Mouse (Mus musculus) kidney, adult 2 months (tissue): Measurements from ENCODE around the gene Il34. TPM values are rescaled to one million over a fixed set of nuclear protein-coding genes. Genes with fewer than 3 reads are reported as not detected.

Experiments used
- DNase-seq: peaks from one replicate; pipeline ENCODE4 v3.0.0; 2021
- H3K27ac ChIP-seq: fragments of 200-500 bp; 2 replicates; pipeline ENCODE4 v1.5.1; 2012; ENCODE audit warnings: low read depth, low read length, control low read depth, inconsistent platforms; ENCODE audit not compliant: insufficient read depth
- H3K27me3 ChIP-seq: fragments of 200-500 bp; replicated peaks from 2 replicates; pipeline ENCODE4 v1.6.1; 2012; ENCODE audit warnings: mild to moderate bottlenecking, moderate library complexity, low read length, inconsistent platforms; ENCODE audit not compliant: control insufficient read depth, insufficient read depth
- H3K36me3 ChIP-seq: fragments of 200-500 bp; 2 replicates; pipeline ENCODE4 v1.6.1; 2012; ENCODE audit warnings: mild to moderate bottlenecking, moderate library complexity, low read length, inconsistent platforms; ENCODE audit not compliant: control insufficient read depth, insufficient read depth
- H3K4me1 ChIP-seq: fragments of 200-500 bp; 2 replicates; pipeline ENCODE4 v1.6.1; 2011; ENCODE audit warnings: low read length; ENCODE audit not compliant: control insufficient read depth, insufficient read depth
- H3K4me3 ChIP-seq: fragments of 200-500 bp; 2 replicates; pipeline ENCODE4 v1.5.1; 2011; ENCODE audit warnings: mild to moderate bottlenecking, low read depth, low read length, control low read depth; ENCODE audit not compliant: insufficient read depth
- CTCF ChIP-seq: fragments of 200-500 bp; conservative IDR thresholded peaks from 2 replicates; pipeline ENCODE4 v1.5.1; 2011; ENCODE audit warnings: low read depth, mild to moderate bottlenecking, control low read depth, low read length, moderate library complexity, mixed read lengths; ENCODE audit not compliant: insufficient read depth, insufficient read length
- POLR2A ChIP-seq: fragments of 200-500 bp; IDR thresholded peaks from one replicate; pipeline ENCODE4 v1.6.1; 2011; ENCODE audit warnings: low read depth, low read length, control low read depth
- WGBS: fragments of 180-500 bp; shearing (Covaris S2); methylation state at CpG from one replicate; pipeline ENCODE4 v1.1.7; 2018; 5-methylcytosine and 5-hydroxymethylcytosine counted together
- polyA plus RNA-seq: library from polyadenylated mRNA; depleted of rRNA; stranded (reverse); fragments of >200 nt; gene quantifications from 2 replicates; pipeline ENCODE4 v1.2.3, GENCODE M21; 2012

Gene Il34
- polyA plus RNA-seq, 1 experiment: 21.8 TPM

- no peak overlapping the region for H3K4me3 ChIP-seq
- TF ChIP-seq POLR2A (no peak), CTCF (no peak)
- 23% methylated on average over 13 of the region's 13 CpGs for WGBS
- no peak overlapping the region for H3K27ac ChIP-seq
- no peaks in the 10 kb centered on the region for H3K4me1 ChIP-seq
- H3K27me3 ChIP-seq: no peaks in the 10 kb centered on the region
- DNase-seq: no peak
- H3K36me3 ChIP-seq: no peaks in the 10 kb centered on the region
Measured at GRCm38 (mm10) chr8:110750269-110750668, 55.5 kb downstream of the Il34 start.

DNA sequence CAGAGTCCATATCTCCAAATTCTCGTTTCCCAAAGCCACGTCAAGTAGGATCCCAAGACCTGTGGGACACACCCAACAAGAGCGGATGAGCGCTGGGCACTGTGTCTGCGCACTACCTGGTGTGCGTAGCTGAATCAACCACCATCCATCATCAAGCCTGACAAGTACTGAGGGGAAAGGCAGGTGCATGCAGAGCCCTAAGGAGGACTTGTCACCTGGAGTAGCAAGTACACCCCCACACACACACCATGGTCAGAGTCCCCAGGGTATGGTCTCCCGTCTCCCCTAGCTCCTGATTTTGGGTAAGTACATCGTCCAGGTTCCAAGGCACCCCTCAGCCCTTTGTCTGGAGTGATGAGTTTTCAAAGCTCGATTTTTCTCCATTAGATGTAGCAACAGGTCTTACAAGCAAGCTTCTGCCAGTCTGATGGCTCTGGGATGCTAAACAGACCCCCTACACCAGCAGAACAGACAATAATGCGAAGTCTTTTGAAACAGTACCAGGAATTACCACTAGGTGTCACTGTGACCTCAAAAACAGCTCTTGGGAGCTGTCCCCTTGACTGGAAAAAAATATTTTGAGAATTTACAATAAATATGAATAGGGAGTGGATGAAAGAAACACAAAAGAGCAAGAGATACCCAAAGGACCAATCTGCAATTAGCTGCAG lies 56.1 kb downstream of the Il34 start:
- TF ChIP-seq POLR2A: no peak
- peak; percentile 27 for TF ChIP-seq CTCF
- no peak overlapping the region for H3K27ac ChIP-seq
- H3K36me3 ChIP-seq: no peaks in the 10 kb centered on the region
- 60% methylated on average over 10 of the region's 10 CpGs for WGBS
- no peaks in the 10 kb centered on the region for H3K27me3 ChIP-seq
- H3K4me3 ChIP-seq: no peak overlapping the region
- DNase-seq: peak; percentile 59
- no peaks in the 10 kb centered on the region for H3K4me1 ChIP-seq

DNA sequence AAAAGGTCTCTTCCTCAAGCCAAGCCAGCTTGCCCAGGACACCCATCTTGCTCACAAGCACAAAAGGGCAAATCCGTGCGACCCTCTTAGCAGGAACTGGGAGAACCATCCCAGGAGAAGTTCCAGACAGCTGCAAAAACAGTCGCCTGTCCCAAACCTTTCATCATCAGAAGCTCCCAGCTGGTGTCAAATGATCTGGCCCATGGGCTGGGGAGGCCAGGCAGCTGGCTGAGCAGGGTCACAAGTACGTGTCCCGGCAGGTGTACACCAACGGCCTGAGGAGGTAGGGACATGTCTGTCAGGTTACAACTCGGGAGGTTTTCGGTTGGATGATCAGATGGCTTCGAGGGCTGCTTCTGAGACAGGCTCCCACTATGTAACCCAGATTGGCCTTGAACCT lies 59.1 kb downstream of the Il34 start:
- no peak for DNase-seq
- 50% methylated on average over 9 of the region's 9 CpGs for WGBS
- Histone ChIP-seq H3K4me3 (no peak overlapping the region), H3K36me3 (no peaks in the 10 kb centered on the region), H3K27ac (no peak overlapping the region), H3K27me3 (no peaks in the 10 kb centered on the region), H3K4me1 (no peaks in the 10 kb centered on the region)
- TF ChIP-seq CTCF (no peak), POLR2A (no peak)

GRCm38 (mm10) chr8:110745162-110745561 lies 60.6 kb downstream of the Il34 start:
- Histone ChIP-seq H3K27ac (no peak overlapping the region), H3K36me3 (no peaks in the 10 kb centered on the region), H3K4me1 (no peaks in the 10 kb centered on the region), H3K27me3 (no peaks in the 10 kb centered on the region), H3K4me3 (no peak overlapping the region)
- DNase-seq: no peak
- 94% methylated on average over 10 of the region's 10 CpGs for WGBS
- no peak for TF ChIP-seq CTCF
- no peak for TF ChIP-seq POLR2A

DNA sequence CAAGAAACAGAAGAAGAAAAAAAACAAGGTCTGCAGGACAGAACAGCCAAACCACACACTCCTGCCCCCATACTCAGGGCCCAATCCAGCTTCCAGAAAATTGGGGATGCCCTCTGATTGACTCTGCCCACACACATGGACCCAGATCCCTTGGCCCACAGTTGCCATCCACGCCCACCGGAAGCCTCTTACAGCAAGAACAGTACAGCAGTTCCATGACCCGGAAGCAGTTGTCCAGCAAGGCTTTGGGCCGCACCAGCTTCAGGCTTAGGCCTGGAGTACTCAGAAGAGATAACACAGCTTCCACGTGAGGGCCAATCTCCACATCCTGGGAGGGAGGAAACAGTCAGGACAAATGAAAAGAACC lies 63.3 kb downstream of the Il34 start:
- Histone ChIP-seq H3K4me1 (no peaks in the 10 kb centered on the region), H3K36me3 (no peaks in the 10 kb centered on the region), H3K27ac (no peak overlapping the region), H3K4me3 (no peak overlapping the region), H3K27me3 (no peaks in the 10 kb centered on the region)
- TF ChIP-seq POLR2A (no peak), CTCF (no peak)
- DNase-seq: no peak
- WGBS: 88% methylated on average over 5 of the region's 5 CpGs

- no peak overlapping the region for H3K4me3 ChIP-seq
- no peaks in the 10 kb centered on the region for H3K36me3 ChIP-seq
- no peak for DNase-seq
- H3K27me3 ChIP-seq: no peaks in the 10 kb centered on the region
- no peak for TF ChIP-seq CTCF
- no peak for TF ChIP-seq POLR2A
- H3K27ac ChIP-seq: no peak overlapping the region
- WGBS: 83% methylated on average over 15 of the region's 15 CpGs
- no peaks in the 10 kb centered on the region for H3K4me1 ChIP-seq
Measured at GRCm38 (mm10) chr8:110741816-110742451, 63.8 kb downstream of the Il34 start.

GRCm38 (mm10) chr8:110740629-110741175 lies 65.0 kb downstream of the Il34 start:
- no peak for TF ChIP-seq POLR2A
- TF ChIP-seq CTCF: no peak
- 85% methylated on average over 5 of the region's 5 CpGs for WGBS
- no peaks in the 10 kb centered on the region for H3K36me3 ChIP-seq

More at GRCm38 (mm10) chr8:110740629-110741175, 65.0 kb downstream of the Il34 start:
- no peak for DNase-seq
- H3K27ac ChIP-seq: no peak overlapping the region
- no peaks in the 10 kb centered on the region for H3K4me1 ChIP-seq
- H3K4me3 ChIP-seq: no peak overlapping the region
- H3K27me3 ChIP-seq: no peaks in the 10 kb centered on the region
